Mouse (Mus musculus): ENCODE results near the gene Fam207a.

DNA sequence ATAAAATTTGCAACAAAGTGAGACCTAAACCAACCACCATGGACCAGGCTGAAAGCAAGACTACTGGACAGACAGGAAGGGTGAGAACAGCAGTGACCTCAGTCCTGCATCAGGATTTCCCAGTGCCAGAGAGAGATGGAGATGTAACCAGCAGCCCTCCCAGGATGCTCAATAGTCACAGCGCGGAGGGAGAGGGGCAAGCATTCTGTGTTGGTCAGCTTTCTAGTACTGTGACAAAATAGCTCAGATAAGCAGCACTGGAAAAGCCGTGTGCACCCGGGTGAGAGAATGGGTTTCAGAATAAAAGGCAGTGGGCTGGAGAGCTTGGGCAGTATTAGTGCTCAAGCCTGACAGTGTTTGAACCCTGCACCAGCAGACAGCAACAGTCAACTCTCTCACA lies 7.8 kb downstream of the Fam207a start:
- no peak for TF ChIP-seq EP300 (IDR thresholded peaks at IDR 0.05; ENCODE audit: low read depth)
- TF ChIP-seq CTCF (IDR thresholded peaks at IDR 0.05; ENCODE audit: low read depth), result no peak
